Mouse (Mus musculus): ENCODE measurements around the gene Zfp609. TPM values are rescaled to one million over a fixed set of nuclear protein-coding genes. Genes with fewer than 3 reads are reported as not detected.

Gene Zfp609
- total RNA-seq (2021): 10 to 100 TPM; 45.1 to 46.2 TPM

DNA sequence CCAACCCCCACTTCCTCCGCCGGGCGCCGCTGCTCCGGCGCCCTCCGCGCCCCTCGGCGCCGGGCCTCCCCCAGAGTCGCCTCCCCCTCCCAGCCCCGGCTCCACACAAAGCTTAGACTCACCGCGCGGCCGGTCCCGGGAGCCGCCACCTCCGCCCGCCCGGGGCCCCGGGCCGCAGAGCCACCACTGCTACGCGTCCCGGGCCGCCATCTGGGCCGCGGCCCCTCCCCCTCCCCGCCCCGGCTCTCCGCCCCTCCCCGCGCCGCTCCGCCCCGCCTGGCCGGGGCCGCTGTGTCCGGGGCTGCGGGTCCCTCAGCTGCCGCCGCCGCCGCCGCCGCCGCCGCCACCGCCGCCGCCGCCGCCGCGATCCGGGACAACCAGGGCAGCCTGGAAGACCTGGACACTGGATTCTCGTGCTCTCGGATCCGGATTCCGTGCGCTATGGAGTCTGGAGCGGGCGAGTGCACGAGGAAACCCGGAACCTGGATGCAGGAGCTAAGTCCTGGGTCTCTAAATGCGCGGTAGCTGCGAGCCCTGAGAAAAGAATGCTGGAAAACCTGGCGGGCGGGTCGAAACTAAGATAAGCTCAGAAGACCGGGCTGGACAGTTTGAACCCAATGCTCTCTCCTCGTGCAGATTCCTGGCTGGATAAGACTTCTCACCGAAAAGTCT lies at the start of gene Zfp609:
Zfp609 (minus strand) TSS at position 221 of the 672 bp plus-strand sequence.
- peak; percentile 99 for DNase-seq

- DNase-seq: no peak
Observed at GRCm38 (mm10) chr9:65859656-65860055, 32.3 kb upstream of the Zfp609 start.

GRCm38 (mm10) chr9:65850203-65850602 lies 22.8 kb upstream of the Zfp609 start:
- no peak for DNase-seq

- peak; percentile 32 for DNase-seq
Observed at GRCm38 (mm10) chr9:65848154-65848553, 20.8 kb upstream of the Zfp609 start.

- peak; percentile 40 for DNase-seq
Observed at GRCm38 (mm10) chr9:65844421-65845165, 17.2 kb upstream of the Zfp609 start.

DNA sequence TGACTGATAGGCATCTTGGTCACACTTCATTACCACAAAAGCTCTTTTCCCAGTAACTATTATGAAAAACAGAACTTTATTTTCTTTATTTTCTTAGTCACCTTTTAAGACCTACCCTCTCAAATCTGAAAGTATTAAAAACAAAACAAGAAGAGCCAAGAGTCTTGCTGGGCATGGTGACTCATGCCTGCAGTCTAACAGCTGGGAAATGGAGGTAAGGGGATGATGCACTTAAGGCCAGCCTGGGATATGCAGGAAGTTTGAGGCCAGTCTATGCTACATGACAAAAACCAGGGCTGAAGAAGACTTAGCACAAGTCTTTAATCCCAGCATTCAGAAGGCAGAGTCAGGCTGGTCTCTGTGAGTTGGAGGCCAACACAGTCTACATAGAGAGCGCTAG lies 12.5 kb upstream of the Zfp609 start:
- DNase-seq: no peak

- no peak for DNase-seq
Observed at GRCm38 (mm10) chr9:65836916-65837315, 9.6 kb upstream of the Zfp609 start.

DNA sequence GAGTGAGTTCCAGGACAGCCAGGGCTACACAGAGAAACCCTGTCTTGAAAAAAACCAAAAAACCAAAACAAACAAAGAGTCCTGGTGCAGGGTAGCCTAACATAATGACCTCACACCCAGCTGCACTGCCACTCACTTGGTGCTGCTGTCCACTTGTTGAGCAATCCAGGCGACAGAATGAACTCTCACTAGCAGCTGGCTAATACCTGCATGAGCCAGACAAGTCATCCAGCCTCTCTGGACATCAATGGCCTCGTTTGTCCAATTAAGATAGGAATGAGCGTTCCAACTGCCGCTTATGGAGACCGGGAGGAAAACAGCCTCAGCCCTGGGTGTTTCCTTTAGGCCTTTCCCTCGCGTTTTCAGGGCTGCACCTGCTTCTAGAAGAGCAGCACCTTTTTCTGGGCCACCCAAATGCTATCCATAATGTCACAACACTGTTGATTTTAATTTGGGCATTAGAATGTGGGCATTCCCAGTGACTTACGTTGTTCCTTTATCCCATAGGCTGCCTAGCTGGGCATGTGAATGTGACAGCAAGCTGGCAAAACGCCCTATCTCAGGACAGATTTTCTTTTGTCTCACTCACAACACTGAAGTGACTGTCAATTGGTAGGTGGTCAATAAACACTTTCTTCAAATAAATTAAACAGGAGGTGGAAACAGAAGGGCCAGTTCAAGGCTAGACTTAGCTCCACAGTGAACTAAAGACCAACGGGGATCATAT lies 7.4 kb upstream of the Zfp609 start:
- DNase-seq: no peak

GRCm38 (mm10) chr9:65833640-65834039 lies 6.3 kb upstream of the Zfp609 start:
- no peak for DNase-seq

DNA sequence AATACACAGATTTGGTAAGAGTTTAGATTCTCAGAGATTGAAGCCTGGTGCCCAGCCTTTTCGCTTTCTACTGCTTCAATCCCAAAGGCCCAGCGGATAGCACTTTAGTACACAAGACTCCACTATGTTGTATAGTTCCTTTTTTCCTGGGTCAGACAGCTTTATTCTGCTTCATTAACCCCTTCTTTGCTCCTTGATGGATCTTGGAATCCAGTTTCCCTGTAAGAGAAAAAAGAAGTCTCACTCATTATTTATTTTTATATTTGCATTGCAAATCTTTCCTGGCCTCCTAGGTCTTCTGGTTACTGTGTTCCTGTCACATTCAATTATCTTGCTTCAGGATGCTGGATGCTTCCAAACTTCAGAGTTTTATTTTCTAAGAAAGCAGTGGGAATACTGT lies 5.9 kb upstream of the Zfp609 start:
- DNase-seq: no peak

GRCm38 (mm10) chr9:65832041-65832440 lies 4.7 kb upstream of the Zfp609 start:
- DNase-seq: no peak

DNA sequence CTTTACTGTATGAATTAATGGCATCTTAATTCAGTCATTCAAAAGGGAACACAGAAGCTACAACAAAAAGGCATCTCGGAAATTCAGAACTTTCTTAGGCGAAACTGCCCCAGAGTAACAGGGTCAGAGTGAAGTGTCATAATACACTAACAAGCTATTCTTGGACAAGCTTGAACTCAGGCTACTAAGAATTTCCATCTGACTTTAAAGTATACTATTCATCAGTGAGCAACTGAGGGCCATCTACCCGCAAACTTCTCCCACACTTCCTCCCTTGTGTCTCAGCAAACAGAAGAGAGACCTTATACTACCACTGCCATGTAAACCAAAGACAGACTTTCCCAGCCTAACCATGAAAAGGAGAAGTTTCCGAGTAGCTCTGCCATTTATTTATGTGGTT lies 3.8 kb upstream of the Zfp609 start:
- no peak for DNase-seq

DNA sequence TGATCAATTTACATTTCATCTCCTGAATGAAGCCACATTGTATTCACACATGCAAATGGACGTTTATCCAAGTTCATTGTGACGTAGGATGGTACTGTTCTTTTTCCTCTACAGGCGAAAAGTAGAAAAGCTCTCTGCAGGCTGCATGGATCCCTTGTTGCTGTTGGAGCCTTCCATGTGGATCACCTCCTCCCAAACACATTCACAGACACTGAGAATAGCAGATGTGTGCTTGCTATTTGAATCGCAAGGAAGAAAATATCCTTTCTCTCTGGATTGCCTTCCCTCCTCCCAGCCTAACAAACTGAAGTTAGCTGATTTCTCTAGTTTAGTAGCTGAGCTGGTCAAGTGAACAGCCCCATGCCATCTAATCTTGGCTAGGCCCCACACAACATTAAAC lies 2.9 kb upstream of the Zfp609 start:
- DNase-seq: no peak

DNA sequence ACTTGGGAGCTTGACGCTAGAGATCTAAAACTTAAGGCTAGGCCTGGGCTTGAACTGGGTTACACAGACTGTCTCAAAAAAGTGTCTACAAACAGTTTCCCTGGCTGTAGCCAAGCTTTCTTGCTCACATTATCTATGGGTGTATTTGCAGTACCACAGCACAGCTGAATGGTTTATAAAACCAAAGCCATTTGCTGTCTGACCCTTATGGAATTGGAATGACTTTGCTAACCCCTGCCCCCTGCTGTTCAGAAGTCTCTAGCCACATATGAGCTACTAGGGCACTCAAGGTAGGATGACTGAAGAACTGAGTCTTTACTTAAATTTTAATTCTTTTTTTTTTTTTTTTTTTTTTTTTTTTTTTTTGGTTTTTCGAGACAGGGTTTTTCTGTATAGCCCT lies 2.0 kb upstream of the Zfp609 start:
- peak; percentile 75 for DNase-seq

DNA sequence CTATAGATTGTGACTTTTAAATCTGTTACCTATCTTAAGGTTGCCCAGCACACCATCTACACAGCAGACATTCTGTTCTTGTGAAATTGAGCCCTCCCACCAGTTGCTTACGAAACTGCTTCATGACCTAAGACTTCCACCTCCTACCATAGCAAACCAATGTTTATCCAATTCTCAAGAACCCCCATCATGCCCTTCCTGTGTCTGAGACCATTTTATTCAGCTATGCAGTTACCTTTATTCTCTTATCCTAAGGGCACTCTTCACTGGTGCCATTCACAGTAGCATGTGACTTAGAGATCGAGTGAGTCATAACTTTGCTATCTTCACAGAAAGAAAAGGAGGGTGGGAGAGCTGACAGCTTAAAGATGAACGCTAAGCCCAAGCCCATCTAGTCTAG lies 1.1 kb upstream of the Zfp609 start:
- no peak for DNase-seq

GRCm38 (mm10) chr9:65828016-65828403 lies 646 bp upstream of the Zfp609 start:
- DNase-seq: no peak

DNA sequence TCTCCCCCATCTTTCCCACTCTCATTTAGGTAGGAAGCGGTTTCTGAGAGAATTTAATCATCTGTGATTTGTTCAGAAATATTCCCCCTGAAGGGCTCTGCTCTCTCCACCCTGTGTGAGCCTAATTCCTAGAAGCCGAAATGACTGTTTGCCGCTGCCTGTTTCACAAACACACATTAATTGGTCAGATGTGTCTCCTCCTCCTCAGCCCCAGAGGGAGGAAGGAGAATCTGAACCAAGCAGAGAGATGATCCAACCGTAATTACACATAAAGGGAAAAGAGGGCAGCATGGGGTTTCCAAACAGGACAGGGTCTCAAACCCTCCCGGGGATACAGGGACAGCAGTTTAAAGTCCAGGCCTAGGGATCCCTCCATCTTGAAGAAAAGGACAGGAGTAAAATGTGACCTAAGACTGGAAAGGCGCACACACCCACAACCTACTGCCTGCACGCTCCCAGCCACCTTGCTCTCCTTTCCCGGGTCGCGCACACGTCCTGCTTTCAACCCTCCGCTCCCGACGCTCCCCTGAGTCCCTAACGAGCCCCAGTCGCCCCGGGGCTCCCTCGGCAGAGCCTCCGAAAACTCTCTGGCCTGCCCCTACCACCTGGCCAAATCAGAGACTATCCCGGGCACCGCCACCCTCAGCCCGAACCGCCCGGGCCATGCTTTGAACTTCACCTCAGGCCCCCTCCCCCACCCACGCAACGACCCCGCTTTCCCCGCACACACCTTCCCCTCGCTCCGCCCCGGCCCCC lies 598 bp downstream of the Zfp609 start:
- peak; percentile 46 for DNase-seq

DNA sequence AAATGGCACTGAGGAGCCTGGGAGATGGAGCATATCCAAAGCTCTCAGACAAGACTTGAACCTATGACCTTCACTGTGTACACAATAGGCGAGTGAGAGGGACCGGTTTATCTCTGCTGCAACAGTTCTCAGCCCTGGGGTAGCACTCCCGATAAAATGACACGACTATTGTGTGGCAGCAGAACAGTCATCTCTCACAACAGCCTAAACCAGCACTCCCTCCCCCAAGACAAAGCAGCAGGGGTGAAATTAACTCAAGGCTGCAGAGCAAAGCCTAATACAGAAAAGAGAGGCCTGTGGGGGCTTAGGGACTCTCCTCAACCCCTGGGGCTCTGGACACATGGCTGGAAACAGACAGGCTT lies 1.2 kb downstream of the Zfp609 start:
- DNase-seq: no peak

- DNase-seq: peak; percentile 57
Observed at GRCm38 (mm10) chr9:65823716-65824462, 3.5 kb downstream of the Zfp609 start.

DNA sequence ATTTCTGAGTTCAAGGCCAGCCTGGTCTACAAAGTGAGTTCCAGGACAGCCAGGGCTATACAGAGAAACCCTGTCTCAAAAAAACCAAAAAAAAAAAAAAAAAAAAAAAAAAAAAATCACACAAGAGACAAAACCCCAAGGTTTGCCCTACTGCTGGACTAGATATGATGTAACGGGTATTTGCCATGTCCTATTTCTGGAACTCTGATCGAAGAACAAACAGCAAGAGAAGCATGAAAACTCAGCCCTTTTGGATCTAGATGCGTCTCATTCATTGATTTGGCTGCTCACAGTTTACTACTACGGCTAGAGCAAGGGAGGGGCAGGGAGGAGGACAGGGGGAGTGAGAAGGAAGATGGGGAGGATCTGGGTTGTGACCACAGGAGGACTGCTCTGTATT lies 5.4 kb downstream of the Zfp609 start:
- DNase-seq: no peak

- no peak for DNase-seq
Observed at GRCm38 (mm10) chr9:65820301-65820700, 7.1 kb downstream of the Zfp609 start.

GRCm38 (mm10) chr9:65818402-65818801 lies 9.0 kb downstream of the Zfp609 start:
- no peak for DNase-seq

All from heart, postnatal 4 days (tissue).